Mouse (Mus musculus) thymus, adult 2 months (tissue): ENCODE data around the gene Zfp462. TPM values are rescaled to one million over a fixed set of nuclear protein-coding genes. Genes with fewer than 3 reads are reported as not detected.

Experiments used
- DNase-seq: peaks from one replicate; pipeline ENCODE4 v3.0.0; 2021
- H3K27ac ChIP-seq: fragments of 200-500 bp; 2 replicates; pipeline ENCODE4 v1.5.1; 2012; ENCODE audit warnings: low read length, control low read depth; ENCODE audit not compliant: control insufficient read depth, insufficient read depth
- H3K27me3 ChIP-seq: fragments of 200-500 bp; 2 replicates; pipeline ENCODE4 v1.6.1; 2012; ENCODE audit warnings: mild to moderate bottlenecking, low read length, moderate library complexity, mixed read lengths; ENCODE audit not compliant: control insufficient read depth, insufficient read depth
- H3K36me3 ChIP-seq: fragments of 200-500 bp; 2 replicates; pipeline ENCODE4 v1.6.1; 2012; ENCODE audit warnings: mild to moderate bottlenecking, low read length, moderate library complexity; ENCODE audit not compliant: control insufficient read depth, insufficient read depth
- H3K4me1 ChIP-seq: fragments of 200-500 bp; replicated peaks from 2 replicates; pipeline ENCODE4 v1.6.1; 2012; ENCODE audit warnings: low read length; ENCODE audit not compliant: control insufficient read depth, insufficient read depth
- H3K4me3 ChIP-seq: fragments of 200-500 bp; 2 replicates; pipeline ENCODE4 v1.5.1; 2012; ENCODE audit warnings: mild to moderate bottlenecking, low read length, control low read depth, moderate library complexity; ENCODE audit not compliant: control insufficient read depth, insufficient read depth
- CTCF ChIP-seq: fragments of 200-500 bp; IDR thresholded peaks from 2 replicates; pipeline ENCODE4 v1.5.1; 2012; ENCODE audit warnings: mild to moderate bottlenecking, control low read depth, low read length, moderate library complexity, borderline replicate concordance; ENCODE audit not compliant: control insufficient read depth, poor library complexity, insufficient read depth; ENCODE audit errors: extremely low read depth
- POLR2A ChIP-seq: fragments of 200-500 bp; IDR thresholded peaks from 2 replicates; pipeline ENCODE4 v1.6.1; 2012; ENCODE audit warnings: mild to moderate bottlenecking, low read length, control low read depth, moderate library complexity; ENCODE audit not compliant: control insufficient read depth, poor library complexity, insufficient read depth; ENCODE audit errors: extremely low read depth
- WGBS: fragments of 180-500 bp; shearing (Covaris S2); methylation state at CpG from one replicate; pipeline ENCODE4 v1.1.7; 2018; 5-methylcytosine and 5-hydroxymethylcytosine counted together
- polyA plus RNA-seq: library from polyadenylated mRNA; depleted of rRNA; stranded (reverse); fragments of >200 nt; gene quantifications from 2 replicates; pipeline ENCODE4 v1.2.3, GENCODE M21; 2012

Gene Zfp462
- polyA plus RNA-seq, 1 experiment: 1.9 TPM

DNA sequence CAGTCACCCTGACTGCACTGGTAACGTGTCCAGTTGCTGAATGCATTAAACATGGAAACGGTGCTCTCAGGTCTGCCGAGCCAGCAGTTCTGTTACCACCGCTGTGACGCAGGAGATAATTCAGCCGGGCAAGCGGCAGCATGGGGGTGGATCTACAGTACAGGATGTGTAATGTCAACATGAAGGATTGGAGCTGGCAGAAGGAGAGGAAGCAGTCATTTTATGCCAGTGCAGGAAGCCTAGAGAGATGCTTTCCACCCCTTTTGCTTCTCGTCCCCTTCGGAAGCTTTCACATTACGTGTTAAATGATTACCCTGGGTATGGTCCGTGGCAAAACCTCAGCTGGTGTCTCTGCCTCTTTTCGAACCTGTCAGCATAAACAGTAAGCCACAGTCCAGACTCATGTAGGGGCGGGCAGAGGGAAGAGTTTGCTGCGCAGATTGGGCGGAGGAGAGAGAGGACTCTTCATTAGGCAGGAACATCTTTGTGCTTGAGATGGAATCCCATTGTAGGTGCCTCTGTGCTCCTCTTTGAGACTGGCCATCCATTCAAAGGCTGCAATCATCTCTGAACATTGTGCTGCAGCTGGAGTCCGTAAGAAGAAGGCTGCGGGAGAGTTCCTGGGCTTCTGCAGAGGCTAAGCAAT lies 21.4 kb downstream of the Zfp462 start:
- Histone ChIP-seq H3K27me3 (no peaks in the 10 kb centered on the region), H3K27ac (no peak overlapping the region), H3K4me1 (no peaks in the 10 kb centered on the region), H3K4me3 (no peak overlapping the region), H3K36me3 (no peaks in the 10 kb centered on the region)
- WGBS: 23% methylated on average over 17 of the region's 17 CpGs
- TF ChIP-seq CTCF (no peak), POLR2A (no peak)
- no peak for DNase-seq

DNA sequence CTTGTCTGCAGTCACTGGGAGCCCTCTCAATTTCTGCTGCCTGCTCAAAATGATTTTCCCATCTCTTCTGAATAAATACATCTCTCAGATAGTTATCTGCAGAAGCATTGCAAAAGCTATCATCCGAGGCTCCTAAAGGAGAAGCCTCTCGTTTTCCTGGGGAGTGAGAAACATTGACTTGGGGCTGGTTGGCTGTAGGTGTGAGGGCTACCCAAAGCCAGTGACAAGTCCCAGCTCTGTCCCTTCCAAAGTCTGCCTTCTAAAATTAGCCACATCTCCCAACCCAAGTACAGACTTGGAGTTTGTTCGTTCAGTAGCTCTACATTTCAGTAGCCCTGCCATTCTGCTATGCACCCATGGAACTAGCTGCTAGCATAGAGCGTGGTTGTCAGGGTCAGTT lies 22.3 kb downstream of the Zfp462 start:
- Histone ChIP-seq H3K27ac (no peak overlapping the region), H3K4me1 (no peaks in the 10 kb centered on the region), H3K4me3 (no peak overlapping the region), H3K36me3 (no peaks in the 10 kb centered on the region), H3K27me3 (no peaks in the 10 kb centered on the region)
- TF ChIP-seq POLR2A (no peak), CTCF (no peak)
- DNase-seq: no peak
- WGBS: 91% methylated on average over 4 of the region's 4 CpGs

DNA sequence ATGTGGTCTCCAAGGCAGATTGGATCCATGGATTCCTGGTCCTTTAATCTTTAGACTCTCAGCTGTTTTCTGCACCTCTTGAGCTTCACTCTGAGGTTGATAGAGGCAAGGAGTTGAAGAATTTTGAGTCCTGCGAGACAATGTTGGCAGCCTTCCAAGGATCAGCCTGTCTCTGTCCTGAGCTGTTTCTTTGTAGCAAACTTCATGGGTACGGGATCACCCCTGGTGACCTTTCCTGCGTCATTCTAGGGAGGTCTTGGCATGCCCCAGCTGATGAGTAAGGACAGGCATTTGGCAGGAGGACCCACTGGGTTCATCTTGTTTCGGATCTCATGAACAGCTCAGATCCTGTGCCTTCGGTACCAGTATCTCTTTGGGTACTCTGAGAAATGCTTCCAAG lies 22.9 kb downstream of the Zfp462 start:
- no peak overlapping the region for H3K27ac ChIP-seq
- WGBS: 87% methylated on average over 5 of the region's 5 CpGs

DNA sequence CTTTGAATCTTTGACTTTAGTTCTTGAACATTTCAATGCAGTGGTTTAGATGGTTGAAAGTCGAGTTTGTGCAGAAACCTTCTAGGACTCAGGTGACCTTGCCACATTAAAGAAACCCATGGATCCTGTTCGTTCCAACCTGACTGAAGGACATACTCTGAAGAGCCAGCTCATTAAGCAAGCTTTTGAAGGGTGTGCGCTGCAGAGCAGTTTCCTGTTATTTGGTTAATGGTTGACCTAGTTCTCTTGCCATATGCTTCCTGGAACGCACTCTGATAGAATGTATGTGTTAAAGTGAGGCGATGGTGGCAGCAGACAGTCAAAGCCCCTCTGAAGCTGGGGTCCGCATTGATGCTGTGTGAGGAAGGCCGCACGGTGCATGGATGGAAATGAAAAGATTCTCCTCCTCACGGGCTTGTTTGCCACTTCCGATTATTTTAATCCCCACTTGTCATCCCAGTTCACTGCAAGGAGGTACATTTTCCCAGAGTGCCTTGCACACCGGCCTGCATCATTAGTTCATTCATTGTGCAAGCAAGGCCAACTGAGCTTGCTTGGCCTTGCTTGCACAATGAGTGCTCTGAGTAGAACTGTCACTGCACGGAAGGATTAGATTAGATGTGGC lies 24.9 kb downstream of the Zfp462 start:
- Histone ChIP-seq H3K36me3 (no peaks in the 10 kb centered on the region), H3K27ac (no peak overlapping the region), H3K27me3 (no peaks in the 10 kb centered on the region), H3K4me3 (no peak overlapping the region), H3K4me1 (no peaks in the 10 kb centered on the region)
- WGBS: 72% methylated on average over 12 of the region's 12 CpGs
- DNase-seq: no peak
- no peak for TF ChIP-seq POLR2A
- no peak for TF ChIP-seq CTCF

More for the DNA sequence above, 22.9 kb downstream of the Zfp462 start:
- H3K4me1 ChIP-seq: no peaks in the 10 kb centered on the region
- H3K27me3 ChIP-seq: no peaks in the 10 kb centered on the region
- TF ChIP-seq POLR2A (no peak), CTCF (no peak)
- no peak overlapping the region for H3K4me3 ChIP-seq
- H3K36me3 ChIP-seq: no peaks in the 10 kb centered on the region
- no peak for DNase-seq

DNA sequence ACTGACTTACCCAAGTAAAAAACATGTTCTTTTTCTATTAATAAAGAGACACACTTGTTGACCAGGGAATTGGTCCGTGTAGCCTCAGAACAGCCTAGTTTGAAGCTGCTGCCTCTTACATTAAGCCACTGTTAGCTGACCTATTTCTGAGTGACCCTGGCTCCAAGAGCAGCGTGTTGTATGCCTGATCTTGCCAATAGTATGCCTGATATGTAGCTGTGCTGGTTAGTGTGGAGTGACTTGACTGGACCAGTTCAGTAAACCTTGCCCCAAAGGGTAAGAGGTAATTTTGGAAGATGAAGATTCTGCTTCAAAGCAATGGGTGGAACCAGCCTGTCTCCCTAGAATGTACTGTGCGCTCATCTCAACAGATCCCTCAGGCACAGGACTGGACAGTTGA lies 26.5 kb downstream of the Zfp462 start:
- H3K4me3 ChIP-seq: no peak overlapping the region
- H3K4me1 ChIP-seq: no peaks in the 10 kb centered on the region
- 97% methylated on average over 3 of the region's 3 CpGs for whole genome bisulfite sequencing
- TF ChIP-seq CTCF (no peak), POLR2A (no peak)
- H3K27me3 ChIP-seq: no peaks in the 10 kb centered on the region
- DNase-seq: no peak
- no peak overlapping the region for H3K27ac ChIP-seq
- no peaks in the 10 kb centered on the region for H3K36me3 ChIP-seq

DNA sequence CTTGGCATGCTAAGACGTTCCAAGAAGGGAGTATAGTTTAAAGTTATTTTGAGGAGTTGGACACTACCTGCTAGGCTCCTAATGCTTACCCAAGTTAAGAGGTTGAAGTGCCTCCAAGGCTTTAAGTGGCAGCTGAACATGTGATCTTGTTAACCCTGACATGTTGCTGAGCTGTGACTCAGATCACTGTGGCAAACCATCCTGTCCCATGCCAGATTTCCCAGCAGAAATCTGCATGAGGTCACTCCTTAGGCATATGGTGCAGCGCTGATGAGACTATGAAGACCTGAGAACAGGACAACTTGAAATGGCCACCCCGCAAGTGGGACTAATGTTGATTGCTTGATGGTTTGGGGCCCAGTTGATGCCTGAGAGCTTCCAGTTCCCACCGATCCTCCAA lies 27.2 kb downstream of the Zfp462 start:
- no peak for DNase-seq
- 91% methylated on average over 4 of the region's 4 CpGs for WGBS
- no peak overlapping the region for H3K27ac ChIP-seq

More for the DNA sequence above, 27.2 kb downstream of the Zfp462 start:
- Histone ChIP-seq H3K36me3 (no peaks in the 10 kb centered on the region), H3K27me3 (no peaks in the 10 kb centered on the region), H3K4me3 (no peak overlapping the region), H3K4me1 (no peaks in the 10 kb centered on the region)
- TF ChIP-seq CTCF (no peak), POLR2A (no peak)
